Mouse (Mus musculus) ES-E14 (cell line): ENCODE measurements around the gene Tango2. TPM values are rescaled to one million over a fixed set of nuclear protein-coding genes. Genes with fewer than 3 reads are reported as not detected.

Source experiments
- DNase-seq: peaks from one replicate; pipeline ENCODE4 v3.0.0-alpha.2; 2013; ENCODE audit warnings: low read depth, low spot score
- H3K27ac ChIP-seq: 2 replicates; pipeline ENCODE4 v1.5.1; 2012; ENCODE audit warnings: low read depth, mild to moderate bottlenecking, low read length, moderate library complexity, mixed read lengths; ENCODE audit not compliant: poor library complexity, insufficient read depth, severe bottlenecking
- H3K36me3 ChIP-seq: 2 replicates; pipeline ENCODE4 v1.6.1; 2012; ENCODE audit warnings: mild to moderate bottlenecking, low read length, moderate library complexity, mixed read lengths; ENCODE audit not compliant: control insufficient read depth, poor library complexity, insufficient read depth, severe bottlenecking
- H3K4me1 ChIP-seq, 2 experiments: fragments of 150-350 bp in 1 of 2; sonication (generic) in 1 of 2; 2 replicates each; pipeline ENCODE4 v1.6.1; 2012; ENCODE audit warnings: low read length in 2 of 2, mild to moderate bottlenecking in 1 of 2, mixed read lengths in 1 of 2; ENCODE audit not compliant: control insufficient read depth in 2 of 2, insufficient read depth in 2 of 2, poor library complexity in 1 of 2
- H3K4me3 ChIP-seq, 2 experiments: fragments of 150-350 bp in 1 of 2; sonication (generic) in 1 of 2; 2 replicates each; pipeline ENCODE4 v1.5.1; 2012; ENCODE audit warnings: low read length in 2 of 2, low read depth in 1 of 2, mild to moderate bottlenecking in 1 of 2, mixed read lengths in 1 of 2; ENCODE audit not compliant: insufficient read depth in 1 of 2, poor library complexity in 1 of 2, severe bottlenecking in 1 of 2
- H3K9ac ChIP-seq: 2 replicates; pipeline ENCODE4 v1.6.1; 2012; ENCODE audit warnings: low read depth, mild to moderate bottlenecking, low read length, mixed read lengths; ENCODE audit not compliant: poor library complexity, insufficient read depth, severe bottlenecking
- H3K9me3 ChIP-seq: fragments of 150-350 bp; sonication (generic); 2 replicates; pipeline ENCODE4 v1.6.1; 2012; ENCODE audit warnings: low read depth, mild to moderate bottlenecking, low read length; ENCODE audit not compliant: control insufficient read depth, insufficient read depth
- CHD2 ChIP-seq: IDR thresholded peaks from 2 replicates; pipeline ENCODE4 v1.6.1; 2014; ENCODE audit warnings: mild to moderate bottlenecking, low read depth, low read length, inconsistent platforms
- HCFC1 ChIP-seq: IDR thresholded peaks from 2 replicates; pipeline ENCODE4 v1.6.1; 2012; ENCODE audit warnings: low read length, inconsistent platforms, borderline replicate concordance; ENCODE audit not compliant: insufficient read depth
- MAFK ChIP-seq: IDR thresholded peaks from 2 replicates; pipeline ENCODE4 v1.6.1; 2014; ENCODE audit warnings: mild to moderate bottlenecking, low read depth, low read length, inconsistent platforms; ENCODE audit not compliant: insufficient read depth
- ZC3H11A ChIP-seq: IDR thresholded peaks from 2 replicates; pipeline ENCODE4 v1.6.1; 2012; ENCODE audit warnings: low read depth, mild to moderate bottlenecking, inconsistent platforms, low read length, borderline replicate concordance
- ZNF384 ChIP-seq: IDR thresholded peaks from 2 replicates; pipeline ENCODE4 v1.6.1; 2012; ENCODE audit warnings: low read depth, low read length, inconsistent platforms
- in situ Hi-C, 2 experiments: fragments of 600-800 bp; cut with MboI; formaldehyde crosslinking; loops; one replicate each; pipeline ENCODE4 v1.15.1; 2025; ENCODE audit warnings: low sequenced_read_pairs in 2 of 2, inconsistent platforms in 1 of 2; ENCODE audit not compliant: unreplicated experiment in 2 of 2
- total RNA-seq: library from RNA; depleted of rRNA; stranded (reverse); fragments of 300-350 nt; gene quantifications from 2 replicates; pipeline ENCODE4 v1.2.3, GENCODE M21; 2012

Tango2 gene
- total RNA-seq, 1 experiment = 10.0 TPM

DNA sequence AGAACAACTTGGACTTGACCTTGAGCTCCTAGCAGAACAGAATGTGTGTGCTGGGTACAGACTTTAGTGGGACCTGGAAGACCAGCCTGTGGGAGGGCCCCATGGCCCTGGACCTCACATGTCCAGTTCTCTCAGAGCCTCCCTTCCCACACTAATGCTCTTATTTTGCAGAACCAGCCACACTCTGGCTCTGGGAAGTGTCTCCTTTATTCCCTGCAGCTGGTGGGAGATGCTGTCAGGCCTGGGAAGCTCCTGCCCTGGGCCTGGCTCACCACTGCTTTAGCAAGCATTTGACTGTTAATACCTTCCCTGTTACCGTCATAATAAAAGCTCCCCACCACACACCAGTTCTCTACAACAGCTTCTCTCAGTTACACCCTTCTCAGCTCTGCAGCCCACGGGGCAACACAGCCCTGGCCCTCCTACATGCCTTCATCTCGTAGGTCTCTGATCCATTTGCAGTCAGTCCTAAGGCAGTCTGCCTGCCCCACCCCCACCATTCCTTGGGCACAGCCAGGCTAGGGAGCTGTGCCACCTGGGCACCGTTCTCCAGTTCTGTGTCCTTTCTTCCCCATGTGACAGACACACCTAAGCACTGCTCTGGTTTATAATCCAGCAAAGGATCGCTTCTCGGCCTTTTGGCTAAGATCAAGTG, 12.4 kb upstream of the Tango2 start:
- in situ Hi-C loops = no loop called here
- DNase-seq = no peak
- H3K9me3 ChIP-seq = no peaks in the 10 kb centered on the region
- no peak overlapping the region for H3K4me3 ChIP-seq
- TF ChIP-seq CHD2 (no peak), MAFK (no peak), ZC3H11A (no peak), HCFC1 (no peak), ZNF384 (no peak)
- no peak overlapping the region for H3K27ac ChIP-seq
- peaks cover 0 to 2% of the 10 kb centered on the region in 2 experiments; a peak in 2 of 4 replicates for H3K4me1 ChIP-seq
- no peak overlapping the region for H3K9ac ChIP-seq
- H3K36me3 ChIP-seq = no peaks in the 10 kb centered on the region

- DNase-seq = no peak
- Histone ChIP-seq H3K9me3 (no peaks in the 10 kb centered on the region), H3K4me1 (peaks cover 0 to 2% of the 10 kb centered on the region in 2 experiments; a peak in 2 of 4 replicates), H3K36me3 (no peaks in the 10 kb centered on the region), H3K4me3 (no peak overlapping the region), H3K27ac (no peak overlapping the region), H3K9ac (no peak overlapping the region)
- in situ Hi-C loops = no loop called here
- TF ChIP-seq ZNF384 = no peak
- no peak for TF ChIP-seq HCFC1
- TF ChIP-seq CHD2 = no peak
- no peak for TF ChIP-seq ZC3H11A
- TF ChIP-seq MAFK = no peak
Measured at GRCm38 (mm10) chr16:18357977-18358376, 10.1 kb upstream of the Tango2 start.

DNA sequence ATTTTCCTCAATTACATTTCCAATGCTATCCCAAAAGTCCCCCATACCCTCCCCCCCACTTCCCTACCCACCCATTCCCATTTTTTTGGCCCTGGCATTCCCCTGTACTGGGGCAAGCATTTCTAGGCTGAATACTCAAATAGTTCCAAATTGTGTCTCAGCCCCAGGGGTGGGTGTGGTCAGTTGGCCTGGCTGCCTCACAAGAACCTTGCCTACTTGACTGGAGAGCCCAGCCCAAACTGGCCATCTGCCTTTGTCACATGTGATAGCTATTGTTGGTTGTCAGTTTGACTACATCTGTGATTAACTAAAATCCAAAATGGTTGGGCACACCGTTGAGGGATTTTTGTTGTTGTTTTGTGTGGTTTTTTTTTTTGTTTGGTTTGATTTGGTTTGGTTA, 9.1 kb upstream of the Tango2 start:
- TF ChIP-seq MAFK (no peak), ZNF384 (no peak), HCFC1 (no peak), CHD2 (no peak)
- Histone ChIP-seq H3K9ac (no peak overlapping the region), H3K27ac (no peak overlapping the region), H3K36me3 (no peaks in the 10 kb centered on the region), H3K4me3 (no peak overlapping the region), H3K9me3 (no peaks in the 10 kb centered on the region), H3K4me1 (peaks cover 0 to 2% of the 10 kb centered on the region in 2 experiments; a peak in 2 of 4 replicates)
- in situ Hi-C loops = no loop called here
- DNase-seq = no peak

GRCm38 (mm10) chr16:18353106-18353505, 5.2 kb upstream of the Tango2 start:
- Histone ChIP-seq H3K9me3 (no peaks in the 10 kb centered on the region), H3K9ac (no peak overlapping the region), H3K4me3 (no peak overlapping the region), H3K27ac (no peak overlapping the region), H3K4me1 (peaks cover 0 to 2% of the 10 kb centered on the region in 2 experiments; a peak in 2 of 4 replicates), H3K36me3 (no peaks in the 10 kb centered on the region)
- DNase-seq = no peak
- TF ChIP-seq CHD2 (no peak), MAFK (no peak), ZNF384 (no peak), ZC3H11A (no peak), HCFC1 (no peak)
- in situ Hi-C loops = no loop called here
